In the genomic region with DNA sequence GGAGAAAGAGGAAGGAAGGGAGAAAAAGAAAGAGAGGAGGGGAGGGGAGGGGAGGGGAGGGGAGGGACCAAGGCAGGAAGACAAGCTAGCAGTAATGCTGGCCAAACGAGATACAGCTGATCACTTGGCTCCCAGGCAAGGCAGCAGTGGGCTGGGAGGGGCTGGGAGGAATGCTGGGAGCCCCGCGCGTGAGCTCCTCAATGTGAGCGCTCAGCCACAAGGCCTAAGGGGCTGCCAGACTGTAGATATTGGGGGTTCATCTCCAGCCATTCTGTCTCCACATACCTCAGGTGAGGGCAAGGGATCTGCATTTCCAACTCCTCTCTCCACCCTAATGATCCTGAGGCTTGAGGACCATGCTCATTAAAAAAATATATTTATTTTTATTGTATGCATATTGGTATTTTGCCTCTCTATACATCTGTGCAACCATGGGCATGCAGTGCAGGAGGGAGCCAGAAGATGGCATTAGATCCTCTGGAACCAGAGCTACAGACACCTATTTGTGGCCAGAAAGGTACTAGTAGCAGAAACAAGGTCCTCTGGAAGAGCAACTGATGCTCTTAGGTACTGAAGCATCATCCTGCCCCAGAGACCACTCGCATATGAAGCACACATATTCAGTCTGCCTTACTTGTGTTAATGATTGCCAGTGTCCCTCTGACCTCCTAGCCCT, we compare ENCODE assay signal across 8 mouse cellular contexts. TPM values are rescaled to one million over a fixed set of nuclear protein-coding genes. Genes with fewer than 3 reads are reported as not detected.
DNase-seq lines count a peak whose midpoint lies in the region; ATAC-seq and TF ChIP-seq lines count a peak whose summit lies in the region.

No protein-coding gene starts in this region.

- no peaks in the 10 kb centered on the region for H3K79me2 ChIP-seq in CH12.LX (replicated peaks; ENCODE audit: control insufficient read depth, extremely low read depth, insufficient read depth, poor library complexity, severe bottlenecking)

- H3K36me3 ChIP-seq in CH12.LX (replicated peaks in 1 of 2; ENCODE audit: control insufficient read depth in 1 of 2, insufficient read depth in 1 of 2, low read length in 1 of 2), result no peaks in the 10 kb centered on the region
- H3K36me3 ChIP-seq in intestine, embryonic 15.5 days, result no peaks in the 10 kb centered on the region
- no peaks in the 10 kb centered on the region for H3K36me3 ChIP-seq in stomach, postnatal 0 days (ENCODE audit: control insufficient read depth, insufficient read depth, low read length)

- DNase-seq in heart, adult 18-20 months, result peak; percentile 49 to 67
- DNase-seq in heart, postnatal 10 days, result no peak
- DNase-seq in CH12.LX (ENCODE audit: extremely low read depth), result peak; percentile 43
- DNase-seq in cerebellum, postnatal 36 days, result peak; percentile 18 to 32
- peak; percentile 46 for DNase-seq in lung, postnatal 10 days
- peak; percentile 35 for DNase-seq in stomach, postnatal 0 days (ENCODE audit: low spot score)
- no peak for DNase-seq in ovary, postnatal 10 days (ENCODE audit: low spot score)

- dilution Hi-C loops in CH12.LX (cut with MboI; ENCODE audit: extremely low pct_ligation_motif_present, extremely low pct_unique_long_range_greater_than_20kb, low sequenced_read_pairs), result no loop called here

- no peak for TF ChIP-seq POLR2A in CH12.LX (IDR thresholded peaks at IDR 0.05; ENCODE audit: low read depth, low read length)

- H3K27me3 ChIP-seq in CH12.LX (replicated peaks), result peaks cover 6% of the 10 kb centered on the region
- no peaks in the 10 kb centered on the region for H3K27me3 ChIP-seq in intestine, embryonic 15.5 days (replicated peaks)
- no peaks in the 10 kb centered on the region for H3K27me3 ChIP-seq in stomach, postnatal 0 days (ENCODE audit: control insufficient read depth, insufficient read depth, low read length)

- intact Hi-C loops in heart, postnatal 10 days (cut with DNase I), result loop anchor here (2.0 kb wide), 1 partner anchor 48 kb away; no protein-coding TSS in a partner anchor

- in situ Hi-C loops in CH12.LX (cut with MboI; ENCODE audit: low pct_ligation_motif_present, low pct_unique_long_range_greater_than_20kb, low sequenced_read_pairs), result loop anchor here (5.0 kb wide), 2 partner anchors 43 to 123 kb away; no protein-coding TSS in a partner anchor

- H3K4me2 ChIP-seq in CH12.LX (ENCODE audit: insufficient read depth, low read depth, poor library complexity, severe bottlenecking), result no peak overlapping the region
- H3K4me2 ChIP-seq in intestine, embryonic 15.5 days (replicated peaks), result no peak overlapping the region
- H3K4me2 ChIP-seq in stomach, postnatal 0 days (replicated peaks; ENCODE audit: low read depth), result no peak overlapping the region

- TF ChIP-seq EP300 in CH12.LX (IDR thresholded peaks at IDR 0.05; ENCODE audit: low read length), result no peak
- no peak for TF ChIP-seq EP300 in stomach, postnatal 0 days (optimal IDR thresholded peaks at IDR 0.05)

- TF ChIP-seq RAD21 in CH12.LX (IDR thresholded peaks at IDR 0.05; ENCODE audit: low read depth, low read length), result peak; percentile 86

- WGBS in intestine, embryonic 15.5 days, result 24% methylated on average over 6 of the region's 6 CpGs
- WGBS in stomach, postnatal 0 days, result 27% methylated on average over 6 of the region's 6 CpGs

- no peak overlapping the region for H3K9ac ChIP-seq in CH12.LX (ENCODE audit: insufficient read depth, low read depth)
- H3K9ac ChIP-seq in intestine, embryonic 15.5 days, result no peak overlapping the region
- no peak overlapping the region for H3K9ac ChIP-seq in stomach, postnatal 0 days (ENCODE audit: low read length)

- ATAC-seq in intestine, embryonic 15.5 days, result peak; percentile 29; the same call in 1 of the 2 replicates
- no peak for ATAC-seq in stomach, postnatal 0 days (ENCODE audit: low FRiP score, low TSS enrichment)

- peaks cover 6 to 32% of the 10 kb centered on the region in 2 experiments for H3K4me1 ChIP-seq in CH12.LX (ENCODE audit: control insufficient read depth in 1 of 2, insufficient read depth in 2 of 2)
- H3K4me1 ChIP-seq in intestine, embryonic 15.5 days (replicated peaks), result no peaks in the 10 kb centered on the region
- no peaks in the 10 kb centered on the region for H3K4me1 ChIP-seq in stomach, postnatal 0 days (replicated peaks; ENCODE audit: control insufficient read depth, insufficient read depth)

- peak; percentile 52 to 84; a peak in 3 of 4 replicates for TF ChIP-seq CTCF in CH12.LX (conservative IDR thresholded peaks at IDR 0.05 in 1 of 2, IDR thresholded peaks at IDR 0.05 in 1 of 2; ENCODE audit: low read depth in 2 of 2, low read length in 2 of 2)
- TF ChIP-seq CTCF in stomach, postnatal 0 days (IDR thresholded peaks at IDR 0.05; ENCODE audit: low read depth), result peak; percentile 73

- no peaks in the 10 kb centered on the region for H3K9me3 ChIP-seq in CH12.LX (replicated peaks; ENCODE audit: low read length)
- no peaks in the 10 kb centered on the region for H3K9me3 ChIP-seq in intestine, embryonic 15.5 days
- H3K9me3 ChIP-seq in stomach, postnatal 0 days (ENCODE audit: control insufficient read depth, low read length), result no peaks in the 10 kb centered on the region

- H3K27ac ChIP-seq in CH12.LX (ENCODE audit: insufficient read depth, low read depth), result no peak overlapping the region
- no peak overlapping the region for H3K27ac ChIP-seq in intestine, embryonic 15.5 days
- H3K27ac ChIP-seq in stomach, postnatal 0 days (replicated peaks), result 0 out of 2 replicates have a peak overlapping the region, but pooled peaks have one; percentile 30

- no peak overlapping the region for H3K4me3 ChIP-seq in CH12.LX (replicated peaks in 1 of 3; ENCODE audit: low read depth in 2 of 3, low read length in 2 of 3, poor library complexity in 1 of 3)
- no peak overlapping the region for H3K4me3 ChIP-seq in intestine, embryonic 15.5 days (replicated peaks)
- H3K4me3 ChIP-seq in stomach, postnatal 0 days (ENCODE audit: low read depth, low read length), result no peak overlapping the region

TF ChIP-seq in CH12.LX, 34 proteins besides CTCF, POLR2A, EP300 and RAD21:
- TF ChIP-seq SMC3 (IDR thresholded peaks at IDR 0.05; ENCODE audit: low read depth, low read length) (peak; percentile 82), ZC3H11A (IDR thresholded peaks at IDR 0.05; ENCODE audit: low read depth, low read length) (peak; percentile 7; the same call in 1 of the 2 replicates), ZMIZ1 (IDR thresholded peaks at IDR 0.05; ENCODE audit: low read depth, low read length) (no peak)

RNA-seq across cellular contexts. Expression of a gene that starts 2.6 kb away (rescaled TPM):
- 100 to 1,000 TPM in 1 of 2 experiments, 10 to 100 TPM in 1; 97.6 to 104 TPM for total RNA-seq in heart, adult 18-20 months (2021)
- total RNA-seq in heart, postnatal 10 days (2021), result 100 to 1,000 TPM; 320 to 327 TPM
- total RNA-seq in CH12.LX (2012; rRNA removed) (0.25 and 0.34 TPM in 2 replicates), CH12.LX (2014; rRNA removed) (0.20 and 0.48 TPM in 2 replicates)
- polyA plus RNA-seq in CH12.LX (2012; ENCODE audit: insufficient read length, low read depth), result 1.7 and 1.8 TPM in 2 replicates
- polyA plus RNA-seq in intestine, embryonic 15.5 days (2015; fragmentation: Nextera tagmentation; extraction: Ambion mirVana), result 25.3 and 26.0 TPM in 2 replicates
- 8.2 and 8.7 TPM in 2 replicates for polyA plus RNA-seq in stomach, postnatal 0 days (2015; fragmentation: Nextera tagmentation; extraction: Ambion mirVana)

Comparison
In these comparisons a context has a peak if more than half of its experiments do, and no peak if none do; other contexts are left out.
1. DNase-seq: peak in heart, adult 18-20 months (2 of 2), CH12.LX (single experiment), cerebellum, postnatal 36 days (2 of 2), lung, postnatal 10 days (single experiment) and stomach, postnatal 0 days (single experiment); none in heart, postnatal 10 days (0 of 2) and ovary, postnatal 10 days (single experiment).
2. RNA of a gene that starts 2.6 kb away (total RNA-seq): 320 to 327 TPM in heart, postnatal 10 days and 97.6 to 104 TPM in heart, adult 18-20 months; 0.20 to 0.48 TPM in CH12.LX; every median in the first group is over 10 times any median in the second.